In genomic region chr17:83267202-83268128, GRCm38 (mm10) we compare ENCODE assay signal across 8 mouse cellular contexts. TPM values are rescaled to one million over a fixed set of nuclear protein-coding genes. Genes with fewer than 3 reads are reported as not detected.
A peak's percentile ranks its signal among the peaks of the same experiment; 100 is the strongest.
DNase-seq lines count a peak whose midpoint lies in the region; ATAC-seq and TF ChIP-seq lines count a peak whose summit lies in the region.

No protein-coding gene starts in this region.

- peak overlapping the region; percentile 29 for H3K4me3 ChIP-seq in embryonic facial prominence, embryonic 13.5 days
- peak overlapping the region; percentile 36 for H3K4me3 ChIP-seq in heart, embryonic 12.5 days
- peak overlapping the region; percentile 37 for H3K4me3 ChIP-seq in kidney, embryonic 16.5 days (ENCODE audit: low read length)
- H3K4me3 ChIP-seq in midbrain, postnatal 0 days (ENCODE audit: low read depth, low read length) = peak overlapping the region; percentile 13; the same call in 1 of the 2 replicates

- no peak overlapping the region; the same call in 1 of the 2 replicates for H3K9ac ChIP-seq in embryonic facial prominence, embryonic 13.5 days
- H3K9ac ChIP-seq in heart, embryonic 12.5 days = 0 out of 2 replicates have a peak overlapping the region, but pooled peaks have one; percentile 38
- peak overlapping the region; percentile 41; the same call in 1 of the 2 replicates for H3K9ac ChIP-seq in kidney, embryonic 16.5 days (replicated peaks; ENCODE audit: low read length)
- peak overlapping the region; percentile 39; the same call in 1 of the 2 replicates for H3K9ac ChIP-seq in midbrain, postnatal 0 days (replicated peaks; ENCODE audit: low read length, poor library complexity, severe bottlenecking)

- H3K36me3 ChIP-seq in embryonic facial prominence, embryonic 13.5 days = no peaks in the 10 kb centered on the region
- no peaks in the 10 kb centered on the region for H3K36me3 ChIP-seq in heart, embryonic 12.5 days
- H3K36me3 ChIP-seq in kidney, embryonic 16.5 days (ENCODE audit: insufficient read depth, low read length) = no peaks in the 10 kb centered on the region
- no peaks in the 10 kb centered on the region for H3K36me3 ChIP-seq in midbrain, postnatal 0 days (ENCODE audit: insufficient read depth, low read length)
- H3K36me3 ChIP-seq in splenic B cell, adult 2 months (ENCODE audit: control insufficient read depth, insufficient read depth, low read length, poor library complexity, severe bottlenecking) = no peaks in the 10 kb centered on the region

- 0 out of 2 replicates have a peak, but pooled peaks cover 8% of the 10 kb centered on the region for H3K4me1 ChIP-seq in embryonic facial prominence, embryonic 13.5 days
- 0 out of 2 replicates have a peak, but pooled peaks cover 5% of the 10 kb centered on the region for H3K4me1 ChIP-seq in heart, embryonic 12.5 days (replicated peaks)
- 0 out of 2 replicates have a peak, but pooled peaks cover 4% of the 10 kb centered on the region for H3K4me1 ChIP-seq in kidney, embryonic 16.5 days (ENCODE audit: insufficient read depth, low read length)
- no peaks in the 10 kb centered on the region for H3K4me1 ChIP-seq in midbrain, postnatal 0 days (ENCODE audit: insufficient read depth, low read length)

- 45% methylated on average over 23 of the region's 23 CpGs for WGBS in embryonic facial prominence, embryonic 13.5 days
- WGBS in heart, embryonic 12.5 days = 49% methylated on average over 23 of the region's 23 CpGs
- WGBS in kidney, embryonic 16.5 days = 46% methylated on average over 23 of the region's 23 CpGs
- 50% methylated on average over 23 of the region's 23 CpGs for WGBS in midbrain, postnatal 0 days

- H3K9me3 ChIP-seq in embryonic facial prominence, embryonic 13.5 days = no peaks in the 10 kb centered on the region
- no peaks in the 10 kb centered on the region for H3K9me3 ChIP-seq in heart, embryonic 12.5 days (replicated peaks)
- no peaks in the 10 kb centered on the region for H3K9me3 ChIP-seq in kidney, embryonic 16.5 days (ENCODE audit: low read length)
- H3K9me3 ChIP-seq in midbrain, postnatal 0 days (ENCODE audit: low read length) = no peaks in the 10 kb centered on the region

- peak overlapping the region; percentile 56 for H3K4me2 ChIP-seq in embryonic facial prominence, embryonic 13.5 days
- H3K4me2 ChIP-seq in heart, embryonic 12.5 days = peak overlapping the region; percentile 66
- H3K4me2 ChIP-seq in kidney, embryonic 16.5 days (replicated peaks; ENCODE audit: low read depth, low read length) = peak overlapping the region; percentile 67
- peak overlapping the region; percentile 38 for H3K4me2 ChIP-seq in midbrain, postnatal 0 days (ENCODE audit: low read depth, low read length, poor library complexity, severe bottlenecking)

- ATAC-seq in embryonic facial prominence, embryonic 13.5 days (ENCODE audit: insufficient number of reproducible peaks, insufficient read depth, low FRiP score, low TSS enrichment, low read depth) = peak; percentile 91
- ATAC-seq in heart, embryonic 12.5 days (ENCODE audit: insufficient number of reproducible peaks, low FRiP score) = peak; percentile 90
- peak; percentile 94 for ATAC-seq in kidney, embryonic 16.5 days (ENCODE audit: low FRiP score, low TSS enrichment)
- ATAC-seq in midbrain, postnatal 0 days (ENCODE audit: low FRiP score) = peak; percentile 94

- peaks cover 6% of the 10 kb centered on the region; the same call in 1 of the 2 replicates for H3K27me3 ChIP-seq in embryonic facial prominence, embryonic 13.5 days
- H3K27me3 ChIP-seq in heart, embryonic 12.5 days (replicated peaks) = no peaks in the 10 kb centered on the region
- H3K27me3 ChIP-seq in kidney, embryonic 16.5 days (ENCODE audit: insufficient read depth, low read length) = no peaks in the 10 kb centered on the region
- H3K27me3 ChIP-seq in midbrain, postnatal 0 days (ENCODE audit: insufficient read depth, low read length) = no peaks in the 10 kb centered on the region
- no peaks in the 10 kb centered on the region for H3K27me3 ChIP-seq in splenic B cell, adult 2 months (ENCODE audit: control insufficient read depth, insufficient read depth, low read length, poor library complexity, severe bottlenecking)

- no peak overlapping the region for H3K27ac ChIP-seq in embryonic facial prominence, embryonic 13.5 days
- H3K27ac ChIP-seq in heart, embryonic 12.5 days (ENCODE audit: poor library complexity, severe bottlenecking) = no peak overlapping the region
- H3K27ac ChIP-seq in kidney, embryonic 16.5 days (ENCODE audit: low read length) = no peak overlapping the region
- no peak overlapping the region for H3K27ac ChIP-seq in midbrain, postnatal 0 days (ENCODE audit: low read depth, low read length)

- TF ChIP-seq CTCF in midbrain, postnatal 0 days (IDR thresholded peaks at IDR 0.05) = no peak

- DNase-seq in urinary bladder, postnatal 25 days (ENCODE audit: low spot score) = peak; percentile 24
- no peak for DNase-seq in urinary bladder, postnatal 10 days (ENCODE audit: low spot score)
- peak; percentile 51 for DNase-seq in liver
- DNase-seq in midbrain, postnatal 0 days (ENCODE audit: low spot score) = peak; percentile 95
- peak; percentile 96 for DNase-seq in splenic B cell, adult 2 months (ENCODE audit: low read depth, low spot score)

RNA-seq across cellular contexts. Expression of gene Pkdcc, which starts 52.4 kb away (rescaled TPM):
- 5.6 and 8.1 TPM in 2 replicates for polyA plus RNA-seq in embryonic facial prominence, embryonic 13.5 days (2015; fragmentation: Nextera tagmentation; extraction: Ambion mirVana)
- polyA plus RNA-seq in heart, embryonic 12.5 days (2016; fragmentation: Nextera tagmentation; extraction: Ambion mirVana) = 13.5 and 13.9 TPM in 2 replicates
- 29.9 and 31.6 TPM in 2 replicates for polyA plus RNA-seq in kidney, embryonic 16.5 days (2015; fragmentation: Nextera tagmentation; extraction: Ambion mirVana)
- total RNA-seq in midbrain, postnatal 0 days (2014; rRNA removed) = 27.8 and 33.7 TPM in 2 replicates
- polyA plus RNA-seq in midbrain, postnatal 0 days (2015; fragmentation: Nextera tagmentation; extraction: Ambion mirVana) = 2.1 and 2.2 TPM in 2 replicates
